ENCODE assay signal across 15 mouse cellular contexts in genomic region chr11:89508675-89509324, GRCm38 (mm10).
DNase-seq lines count a peak whose midpoint lies in the region; ATAC-seq and TF ChIP-seq lines count a peak whose summit lies in the region.
"Had no signal": no experiment of that assay in that cellular context is flagged by ENCODE, and none has a peak within 500 bp of the region (broad histone marks: within the 10 kb centered on the region; RNA-seq: fewer than 3 reads in every experiment).

No protein-coding gene starts in this region.

- DNase-seq in heart, embryonic 10.5 days (ENCODE audit: low spot score) = no peak
- DNase-seq in heart, postnatal 25 days (ENCODE audit: low spot score) = no peak
- no peak for DNase-seq in kidney, postnatal 0 days (ENCODE audit: low spot score)
- no peak for DNase-seq in kidney, postnatal 14 days
- DNase-seq in embryo, embryonic 9.5 days (ENCODE audit: extremely low spot score) = peak; percentile 24
- DNase-seq in right cerebral cortex, postnatal 36 days (ENCODE audit: low spot score in 2 of 2) = no peak
- no peak for DNase-seq in cerebellum, adult 18-20 months
- DNase-seq: adrenal gland, postnatal 25 days; cerebellum, adult 11 months; thymus, postnatal 14 days had no signal

- 9% methylated on average over 11 of the region's 11 CpGs for WGBS in heart, embryonic 10.5 days
- WGBS in kidney, postnatal 0 days = 19% methylated on average over 11 of the region's 11 CpGs
- WGBS in limb, embryonic 12.5 days = 19% methylated on average over 11 of the region's 11 CpGs

- no peak overlapping the region for H3K27ac ChIP-seq in heart, embryonic 10.5 days
- H3K27ac ChIP-seq in kidney, postnatal 0 days = no peak overlapping the region
- peak overlapping the region; percentile 50 for H3K27ac ChIP-seq in limb, embryonic 12.5 days
- H3K27ac ChIP-seq: embryonic facial prominence, embryonic 13.5 days; intestine, embryonic 15.5 days; macrophage had no signal

- H3K36me3 ChIP-seq in heart, embryonic 10.5 days = no peaks in the 10 kb centered on the region
- H3K36me3 ChIP-seq in kidney, postnatal 0 days (ENCODE audit: insufficient read depth, low read length) = no peaks in the 10 kb centered on the region
- H3K36me3 ChIP-seq in limb, embryonic 12.5 days = no peaks in the 10 kb centered on the region
- H3K36me3 ChIP-seq: embryonic facial prominence, embryonic 13.5 days; intestine, embryonic 15.5 days had no signal

- peak overlapping the region; percentile 25; the same call in 1 of the 2 replicates for H3K4me2 ChIP-seq in kidney, postnatal 0 days (ENCODE audit: low read length)
- peak overlapping the region; percentile 13 for H3K4me2 ChIP-seq in limb, embryonic 12.5 days
- H3K4me2 ChIP-seq: embryonic facial prominence, embryonic 13.5 days; intestine, embryonic 15.5 days; liver, embryonic 11.5 days had no signal

- H3K4me3 ChIP-seq in heart, embryonic 10.5 days = peak overlapping the region; percentile 10; the same call in 1 of the 2 replicates
- no peak overlapping the region for H3K4me3 ChIP-seq in kidney, postnatal 0 days (replicated peaks; ENCODE audit: low read depth, low read length)
- H3K4me3 ChIP-seq in limb, embryonic 12.5 days (replicated peaks) = no peak overlapping the region
- H3K4me3 ChIP-seq: embryonic facial prominence, embryonic 13.5 days; intestine, embryonic 15.5 days had no signal

- intact Hi-C loops in heart, postnatal 25 days (cut with DNase I) = no loop called here

- ATAC-seq in kidney, postnatal 0 days (replicated peaks; ENCODE audit: low FRiP score, low read depth) = 0 out of 2 replicates have a peak, but pooled peaks have one; percentile 17
- no peak for ATAC-seq in limb, embryonic 12.5 days (ENCODE audit: insufficient number of reproducible peaks, insufficient read depth, low FRiP score, low TSS enrichment, low read depth)
- ATAC-seq: intestine, embryonic 15.5 days had no signal

- peaks cover 13% of the 10 kb centered on the region; the same call in 1 of the 2 replicates for H3K4me1 ChIP-seq in heart, embryonic 10.5 days
- no peaks in the 10 kb centered on the region for H3K4me1 ChIP-seq in kidney, postnatal 0 days (replicated peaks; ENCODE audit: insufficient read depth, low read length)
- peaks cover 27% of the 10 kb centered on the region for H3K4me1 ChIP-seq in limb, embryonic 12.5 days (replicated peaks)

- H3K9ac ChIP-seq in kidney, postnatal 0 days (ENCODE audit: low read depth, low read length) = no peak overlapping the region
- no peak overlapping the region for H3K9ac ChIP-seq in limb, embryonic 12.5 days (replicated peaks)
- H3K9ac ChIP-seq: embryonic facial prominence, embryonic 13.5 days; intestine, embryonic 15.5 days had no signal

- H3K27me3 ChIP-seq in heart, embryonic 10.5 days (ENCODE audit: insufficient read depth, poor library complexity, severe bottlenecking) = no peaks in the 10 kb centered on the region
- H3K27me3 ChIP-seq in kidney, postnatal 0 days (ENCODE audit: insufficient read depth, low read length) = no peaks in the 10 kb centered on the region
- no peaks in the 10 kb centered on the region; the same call in 1 of the 2 replicates for H3K27me3 ChIP-seq in limb, embryonic 12.5 days
- H3K27me3 ChIP-seq: intestine, embryonic 15.5 days had no signal

- H3K9me3 ChIP-seq in heart, embryonic 10.5 days = no peaks in the 10 kb centered on the region
- no peaks in the 10 kb centered on the region for H3K9me3 ChIP-seq in kidney, postnatal 0 days (replicated peaks; ENCODE audit: low read length)
- H3K9me3 ChIP-seq in limb, embryonic 12.5 days = no peaks in the 10 kb centered on the region
- H3K9me3 ChIP-seq: embryonic facial prominence, embryonic 13.5 days; intestine, embryonic 15.5 days had no signal

- no peak for TF ChIP-seq CTCF in kidney, postnatal 0 days (IDR thresholded peaks at IDR 0.05; ENCODE audit: low read depth)
